Mouse (Mus musculus) thymus, postnatal 4 days (tissue): Measurements from ENCODE around the gene Olfr1386.
"Not testable (repeated sequence)": the region's sequence is repeated elsewhere in the genome, so short reads cannot be mapped to it uniquely, and the experiment has no call there.

Experiments
- DNase-seq: peaks from one replicate; pipeline ENCODE4 v3.0.0; 2021

Olfr1386 gene

GRCm38 (mm10) chr11:49464746-49465145, at the start of gene Olfr1386:
Gene Olfr1386 (plus strand): TSS chr11:49465046.
- DNase-seq: not testable (repeated sequence)

- no peak for DNase-seq
Observed at GRCm38 (mm10) chr11:49422767-49423166, 42.1 kb upstream of the Olfr1386 start, which contains the start of gene Olfr1389. Gene Olfr1389 (plus strand): TSS chr11:49423067.

GRCm38 (mm10) chr11:49425257-49425927, 39.5 kb upstream of the Olfr1386 start:
- DNase-seq: no peak

- DNase-seq: no peak
Observed at GRCm38 (mm10) chr11:49429641-49430040, 35.2 kb upstream of the Olfr1386 start.

GRCm38 (mm10) chr11:49436411-49436810, 28.4 kb upstream of the Olfr1386 start, which contains the start of gene Olfr1388:
Gene Olfr1388 (plus strand): TSS chr11:49436624.
- no peak for DNase-seq

GRCm38 (mm10) chr11:49455043-49455442, 9.8 kb upstream of the Olfr1386 start, which contains the start of gene Olfr1387:
Gene Olfr1387 (plus strand): TSS chr11:49455343.
- DNase-seq: no peak

GRCm38 (mm10) chr11:49485973-49486372, 21.1 kb downstream of the Olfr1386 start:
- no peak for DNase-seq

- not testable (repeated sequence) for DNase-seq
Observed at GRCm38 (mm10) chr11:49488770-49489169, 23.9 kb downstream of the Olfr1386 start, which contains the start of gene Olfr1385. Gene Olfr1385 (plus strand): TSS chr11:49489070.

GRCm38 (mm10) chr11:49518086-49518485, 53.2 kb downstream of the Olfr1386 start:
- DNase-seq: no peak

GRCm38 (mm10) chr11:49519348-49519747, 54.5 kb downstream of the Olfr1386 start, which contains the start of gene Olfr1383:
Gene Olfr1383 (plus strand): TSS chr11:49519648.
- no peak for DNase-seq
